Mouse (Mus musculus): Measurements from ENCODE around the gene Elf2. TPM values are rescaled to one million over a fixed set of nuclear protein-coding genes. Genes with fewer than 3 reads are reported as not detected.

Elf2 gene
- polyA plus RNA-seq, 1 experiment from 2014 or later: 38.6 TPM

DNA sequence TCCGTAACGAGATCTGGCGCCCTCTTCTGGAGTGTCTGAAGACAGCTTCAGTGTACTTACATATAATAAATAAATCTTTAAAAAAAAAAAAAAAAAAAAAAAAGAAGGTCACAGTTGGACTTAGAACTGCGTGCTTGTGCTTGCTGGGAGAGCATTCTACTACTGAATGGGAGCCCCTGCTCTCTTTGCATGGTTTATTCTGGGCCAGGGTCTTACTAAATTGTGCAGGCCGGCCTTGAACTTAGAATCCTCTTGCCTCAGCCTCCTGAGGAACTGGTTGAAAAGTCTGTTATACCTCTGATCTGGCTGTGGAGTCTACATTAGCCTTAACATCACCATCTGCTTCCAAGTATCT lies 40.2 kb upstream of the Elf2 start:
- 67% methylated on average over 2 of the region's 5 CpGs for WGBS
- ATAC-seq: 0 out of 2 replicates have a peak, but pooled peaks have one; percentile 32
- Histone ChIP-seq H3K27ac (ENCODE audit: low read depth, low read length) (no peak overlapping the region), H3K36me3 (ENCODE audit: control insufficient read depth, insufficient read depth) (no peaks in the 10 kb centered on the region), H3K27me3 (replicated peaks; ENCODE audit: control insufficient read depth, insufficient read depth, low read length) (no peaks in the 10 kb centered on the region), H3K4me1 (replicated peaks; ENCODE audit: control insufficient read depth, insufficient read depth, low read length) (no peaks in the 10 kb centered on the region), H3K9ac (ENCODE audit: low read depth, low read length) (no peak overlapping the region), H3K4me2 (replicated peaks; ENCODE audit: low read depth) (no peak overlapping the region), H3K4me3 (ENCODE audit: low read depth, low read length) (no peak overlapping the region), H3K9me3 (ENCODE audit: control insufficient read depth) (no peaks in the 10 kb centered on the region)
- TF ChIP-seq CTCF (IDR thresholded peaks at IDR 0.05; ENCODE audit: low read depth): no peak

DNA sequence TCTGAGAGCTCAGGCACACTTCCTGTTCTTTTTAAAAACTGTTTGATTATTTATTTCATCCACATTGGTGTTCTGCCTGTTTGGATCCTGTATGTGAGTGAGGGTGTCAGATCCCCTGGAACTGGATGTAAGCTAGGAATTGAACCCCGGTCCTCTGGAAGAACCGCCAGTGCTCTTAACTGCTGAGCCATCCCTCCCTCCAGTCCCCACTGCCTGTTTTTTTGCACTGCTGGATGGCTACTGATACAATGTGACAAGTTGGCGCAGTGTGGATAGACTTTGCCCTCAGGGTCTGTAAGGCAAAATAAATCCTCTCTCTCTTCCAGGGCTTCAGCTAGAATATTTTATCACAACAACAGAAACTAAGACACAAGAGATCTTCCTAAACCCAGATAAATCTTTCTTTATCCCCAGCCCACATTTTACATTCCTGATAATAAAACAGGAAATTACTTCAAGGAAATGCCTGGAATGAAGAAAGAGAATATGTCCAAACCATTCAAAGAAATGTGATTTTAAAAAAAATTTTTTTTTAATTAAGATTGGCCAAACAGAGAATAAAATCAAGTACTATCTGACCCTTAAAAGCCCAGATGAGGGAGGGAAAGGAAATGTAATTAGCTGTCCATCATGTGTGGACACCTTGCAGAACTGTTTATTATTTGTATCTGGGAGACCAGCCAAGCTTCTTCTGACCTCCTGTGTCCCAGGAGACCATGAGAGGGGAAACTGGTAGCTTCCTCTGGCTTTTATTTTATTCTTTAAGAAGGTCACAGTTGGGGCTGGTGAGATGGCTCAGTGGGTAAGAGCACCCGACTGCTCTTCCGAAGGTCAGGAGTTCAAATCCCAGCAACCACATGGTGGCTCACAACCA lies 39.6 kb upstream of the Elf2 start:
- TF ChIP-seq CTCF (IDR thresholded peaks at IDR 0.05; ENCODE audit: low read depth): no peak
- ATAC-seq: 0 out of 2 replicates have a peak, but pooled peaks have one; percentile 9

DNA sequence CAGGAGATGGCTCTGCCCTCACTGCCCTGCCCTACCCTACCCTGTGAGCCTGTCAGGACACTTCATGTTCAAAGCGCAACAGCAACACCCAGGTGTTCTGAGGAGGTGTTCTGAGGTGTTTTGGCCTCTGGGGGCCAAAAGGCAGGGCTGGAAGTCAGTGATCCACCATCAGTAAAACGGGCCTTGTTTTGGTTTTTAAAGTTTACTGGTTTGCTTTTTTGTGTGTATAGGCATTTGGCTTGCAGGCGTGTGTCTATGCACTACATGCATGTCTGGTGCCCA lies 38.1 kb upstream of the Elf2 start:
- H3K27me3 ChIP-seq (replicated peaks; ENCODE audit: control insufficient read depth, insufficient read depth, low read length): no peaks in the 10 kb centered on the region
- H3K27ac ChIP-seq (ENCODE audit: low read depth, low read length): no peak overlapping the region
- 74% methylated on average over 3 of the region's 3 CpGs for WGBS
- H3K4me1 ChIP-seq (replicated peaks; ENCODE audit: control insufficient read depth, insufficient read depth, low read length): no peaks in the 10 kb centered on the region
- H3K9me3 ChIP-seq (ENCODE audit: control insufficient read depth): no peaks in the 10 kb centered on the region
- peak overlapping the region; percentile 65 for H3K4me2 ChIP-seq (replicated peaks; ENCODE audit: low read depth)
- 0 out of 2 replicates have a peak, but pooled peaks have one; percentile 13 for TF ChIP-seq CTCF (IDR thresholded peaks at IDR 0.05; ENCODE audit: low read depth)
- peak overlapping the region; percentile 41 for H3K4me3 ChIP-seq (ENCODE audit: low read depth, low read length)
- no peaks in the 10 kb centered on the region for H3K36me3 ChIP-seq (ENCODE audit: control insufficient read depth, insufficient read depth)
- H3K9ac ChIP-seq (ENCODE audit: low read depth, low read length): no peak overlapping the region
- no peak for ATAC-seq

More for the DNA sequence above, 39.6 kb upstream of the Elf2 start:
- no peaks in the 10 kb centered on the region for H3K27me3 ChIP-seq (replicated peaks; ENCODE audit: control insufficient read depth, insufficient read depth, low read length)
- H3K27ac ChIP-seq (ENCODE audit: low read depth, low read length): no peak overlapping the region
- 79% methylated on average over 5 of the region's 5 CpGs for WGBS
- H3K4me3 ChIP-seq (ENCODE audit: low read depth, low read length): no peak overlapping the region
- no peak overlapping the region for H3K4me2 ChIP-seq (replicated peaks; ENCODE audit: low read depth)
- H3K4me1 ChIP-seq (replicated peaks; ENCODE audit: control insufficient read depth, insufficient read depth, low read length): no peaks in the 10 kb centered on the region
- H3K9ac ChIP-seq (ENCODE audit: low read depth, low read length): no peak overlapping the region
- no peaks in the 10 kb centered on the region for H3K9me3 ChIP-seq (ENCODE audit: control insufficient read depth)
- no peaks in the 10 kb centered on the region for H3K36me3 ChIP-seq (ENCODE audit: control insufficient read depth, insufficient read depth)

DNA sequence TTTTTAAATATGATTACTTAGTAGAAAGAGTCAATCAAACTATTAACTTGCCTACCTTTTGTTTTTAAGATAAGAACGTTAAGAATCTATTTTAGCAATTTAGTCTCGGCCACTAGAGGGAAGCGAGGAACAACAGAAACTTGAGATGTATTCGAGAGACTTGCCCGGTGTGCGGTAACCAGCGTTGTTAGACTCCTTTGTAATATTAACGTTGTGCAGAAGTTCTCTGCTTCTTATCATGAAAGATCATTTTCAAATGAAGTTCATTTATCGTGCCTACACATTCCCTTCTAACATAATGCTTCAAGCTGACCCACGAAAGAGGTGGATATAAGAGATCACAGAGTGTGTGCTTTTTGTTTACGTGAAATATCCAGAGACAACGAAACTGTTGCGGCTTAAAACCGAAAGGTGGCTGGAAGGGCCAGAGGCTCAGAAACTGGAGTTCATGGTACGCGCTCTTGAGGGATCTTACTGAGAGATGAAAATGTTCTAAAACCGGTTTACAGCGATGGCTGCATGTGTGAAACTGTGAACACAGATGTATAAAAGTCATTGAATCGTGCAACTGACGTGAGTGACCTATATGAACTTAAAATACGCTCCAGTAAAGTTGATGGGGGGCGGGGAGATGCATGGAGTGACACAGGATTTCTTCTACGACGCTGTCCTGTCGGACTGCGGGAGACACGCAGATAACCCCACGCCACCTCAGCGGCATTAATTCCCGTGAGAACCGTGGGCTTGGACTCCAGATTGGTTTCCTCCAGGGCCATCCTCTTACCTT lies 37.6 kb upstream of the Elf2 start:
- 0 out of 2 replicates have a peak, but pooled peaks have one; percentile 20 for ATAC-seq
- WGBS: 25% methylated on average over 31 of the region's 31 CpGs
- H3K4me1 ChIP-seq (replicated peaks; ENCODE audit: control insufficient read depth, insufficient read depth, low read length): no peaks in the 10 kb centered on the region
- no peaks in the 10 kb centered on the region for H3K9me3 ChIP-seq (ENCODE audit: control insufficient read depth)
- H3K27me3 ChIP-seq (replicated peaks; ENCODE audit: control insufficient read depth, insufficient read depth, low read length): no peaks in the 10 kb centered on the region
- no peak overlapping the region for H3K9ac ChIP-seq (ENCODE audit: low read depth, low read length)
- H3K4me3 ChIP-seq (ENCODE audit: low read depth, low read length): peak overlapping the region; percentile 41
- H3K4me2 ChIP-seq (replicated peaks; ENCODE audit: low read depth): peak overlapping the region; percentile 65
- H3K27ac ChIP-seq (ENCODE audit: low read depth, low read length): no peak overlapping the region
- peak; percentile 72 for TF ChIP-seq CTCF (IDR thresholded peaks at IDR 0.05; ENCODE audit: low read depth)
- H3K36me3 ChIP-seq (ENCODE audit: control insufficient read depth, insufficient read depth): no peaks in the 10 kb centered on the region

DNA sequence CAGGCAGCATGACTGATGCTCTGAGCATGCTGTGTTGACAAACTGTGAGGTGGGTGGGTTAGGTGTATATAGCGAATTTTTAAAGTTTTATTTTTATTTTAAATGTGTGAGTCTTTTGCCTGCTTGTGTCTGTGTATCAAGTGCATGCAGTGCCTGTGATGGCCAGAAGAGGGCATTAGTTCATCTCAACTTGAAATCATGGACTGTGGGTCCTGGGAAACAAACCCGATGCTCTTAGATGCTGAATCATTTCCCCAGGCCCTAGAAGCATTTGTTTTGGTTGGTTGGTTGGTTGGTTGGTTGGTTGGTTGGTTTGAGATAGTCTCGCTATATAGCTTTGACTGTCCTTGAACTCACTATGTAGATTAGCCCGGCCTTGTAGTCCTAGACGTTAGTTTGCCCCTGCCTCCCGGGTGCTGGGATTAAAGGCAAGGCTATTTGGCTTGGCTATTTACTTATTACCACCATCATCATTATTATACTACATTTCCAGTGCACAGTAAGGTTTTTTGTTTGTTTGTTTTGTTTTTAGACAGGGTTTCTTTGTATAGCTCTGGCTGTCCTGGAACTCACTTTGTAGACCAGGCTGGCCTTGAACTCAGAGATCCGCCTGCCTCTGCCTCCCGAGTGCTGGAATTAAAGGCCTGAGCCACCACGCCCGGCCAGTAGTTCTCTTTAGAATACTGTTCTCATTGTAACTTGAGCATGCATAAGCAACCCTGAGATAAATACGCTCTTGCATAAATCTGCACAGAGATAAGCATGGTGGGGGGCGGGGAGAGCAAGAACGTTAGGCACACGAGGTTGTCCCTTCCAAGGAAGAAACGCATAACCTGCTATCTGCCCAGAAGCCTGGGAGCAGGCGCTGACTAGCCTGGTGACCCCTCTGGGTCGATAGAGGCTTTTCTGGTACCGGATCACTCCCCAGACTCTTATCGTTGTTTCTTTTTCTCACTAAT lies 35.1 kb upstream of the Elf2 start:
- no peak for ATAC-seq
- no peaks in the 10 kb centered on the region for H3K36me3 ChIP-seq (ENCODE audit: control insufficient read depth, insufficient read depth)
- no peak overlapping the region for H3K9ac ChIP-seq (ENCODE audit: low read depth, low read length)
- WGBS: 76% methylated on average over 19 of the region's 19 CpGs
- H3K4me3 ChIP-seq (ENCODE audit: low read depth, low read length): no peak overlapping the region
- peak; percentile 71 for TF ChIP-seq CTCF (IDR thresholded peaks at IDR 0.05; ENCODE audit: low read depth)
- H3K27me3 ChIP-seq (replicated peaks; ENCODE audit: control insufficient read depth, insufficient read depth, low read length): no peaks in the 10 kb centered on the region
- no peak overlapping the region for H3K4me2 ChIP-seq (replicated peaks; ENCODE audit: low read depth)
- no peaks in the 10 kb centered on the region for H3K9me3 ChIP-seq (ENCODE audit: control insufficient read depth)
- no peak overlapping the region for H3K27ac ChIP-seq (ENCODE audit: low read depth, low read length)
- H3K4me1 ChIP-seq (replicated peaks; ENCODE audit: control insufficient read depth, insufficient read depth, low read length): no peaks in the 10 kb centered on the region
